Mouse (Mus musculus): Measurements from ENCODE around the gene Tbc1d15. TPM values are rescaled to one million over a fixed set of nuclear protein-coding genes. Genes with fewer than 3 reads are reported as not detected.
A peak's percentile ranks its signal among the peaks of the same experiment; 100 is the strongest.

Tbc1d15 gene
- total RNA-seq (2021): 10 to 100 TPM; 48.5 to 53.8 TPM

DNA sequence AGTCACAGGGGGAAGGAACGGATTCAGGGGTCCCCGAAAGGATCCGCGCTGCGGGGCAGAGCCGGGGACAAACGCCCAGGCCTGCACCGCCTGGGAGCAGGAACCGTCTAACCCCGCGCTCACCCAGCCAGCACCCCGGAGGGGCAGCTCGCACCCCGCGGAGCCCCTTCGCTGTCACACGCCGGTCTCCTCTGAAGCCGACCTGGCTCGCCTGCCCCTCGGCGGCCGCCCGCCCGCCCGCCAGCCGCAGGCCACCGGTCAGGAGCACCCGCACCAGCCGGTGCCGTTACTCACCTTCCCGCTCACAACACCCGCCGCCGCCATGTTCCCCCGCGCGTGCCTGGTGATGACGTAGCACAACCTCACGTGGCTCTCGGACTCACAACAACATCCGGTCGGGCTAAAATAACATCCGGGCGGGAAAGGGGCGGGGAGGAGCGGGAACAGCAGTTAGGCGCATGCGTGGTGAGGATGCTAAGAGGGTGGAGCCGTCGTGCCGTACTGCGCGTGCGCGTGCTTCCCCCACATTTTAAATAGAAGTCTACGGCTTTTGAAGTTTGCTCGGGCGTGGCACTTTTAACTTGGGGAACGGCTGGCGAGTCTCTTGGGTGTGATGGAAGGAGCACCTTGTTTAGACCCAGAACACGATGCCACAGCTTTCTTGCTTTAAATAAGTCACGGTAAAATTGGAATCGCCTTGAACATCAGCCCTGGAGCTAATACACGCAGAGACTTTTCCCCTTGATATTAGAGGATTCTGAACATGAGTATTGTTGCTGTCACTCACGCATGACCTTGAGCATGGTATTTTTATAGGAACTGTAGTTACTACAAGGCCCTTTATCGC is at the start of gene Tbc1d15:
TSS of gene Tbc1d15 (minus strand) at position 380 of the 847 bp plus-strand sequence.
- DNase-seq (ENCODE audit: low spot score in 2 of 2): peak; percentile 96 to 97
- intact Hi-C loops (cut with DNase I): loop anchor here (5.0 kb wide), 1 partner anchor 56 kb away; no protein-coding TSS in a partner anchor

DNA sequence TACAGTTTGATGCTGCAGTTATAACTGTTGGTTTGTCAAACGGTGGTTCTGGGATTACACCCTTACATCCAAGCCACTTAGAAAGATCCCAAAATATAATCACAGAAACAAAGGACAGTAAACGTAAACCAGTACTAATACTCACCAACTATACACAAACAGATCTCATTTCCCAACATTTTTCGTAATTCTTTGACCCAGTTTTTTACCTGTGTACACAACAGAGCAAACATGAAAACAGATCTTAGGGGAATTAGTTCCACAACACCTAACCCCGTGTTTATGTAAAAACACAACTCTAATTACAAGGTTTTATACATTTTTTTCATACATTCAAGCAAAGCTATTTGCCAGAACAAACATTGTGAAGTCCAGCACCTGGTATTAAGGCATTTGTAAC is 47.4 kb upstream of the Tbc1d15 start:
- no peak for DNase-seq (ENCODE audit: low spot score in 2 of 2)
- intact Hi-C loops (cut with DNase I): no loop called here

DNA sequence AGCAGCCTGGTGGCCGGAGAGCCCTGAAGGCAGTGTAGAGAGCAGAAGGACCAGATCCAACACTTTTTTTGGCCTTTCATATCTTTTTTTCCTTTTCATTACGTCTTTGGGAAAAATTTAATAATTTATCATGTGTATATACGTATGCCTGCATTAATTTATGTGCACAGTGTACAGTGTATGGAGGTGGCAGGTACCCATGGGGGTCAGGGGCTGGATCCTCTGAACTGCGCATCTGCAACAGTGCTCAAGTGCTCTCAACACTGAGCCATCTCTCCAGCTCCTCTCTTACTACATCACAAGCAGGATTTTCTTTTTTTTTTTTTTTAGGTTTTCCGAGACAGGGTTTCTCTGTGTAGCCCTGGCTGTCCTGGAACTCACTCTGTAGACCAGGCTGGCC is 46.3 kb upstream of the Tbc1d15 start:
- intact Hi-C loops (cut with DNase I): no loop called here
- DNase-seq (ENCODE audit: low spot score in 2 of 2): no peak

DNA sequence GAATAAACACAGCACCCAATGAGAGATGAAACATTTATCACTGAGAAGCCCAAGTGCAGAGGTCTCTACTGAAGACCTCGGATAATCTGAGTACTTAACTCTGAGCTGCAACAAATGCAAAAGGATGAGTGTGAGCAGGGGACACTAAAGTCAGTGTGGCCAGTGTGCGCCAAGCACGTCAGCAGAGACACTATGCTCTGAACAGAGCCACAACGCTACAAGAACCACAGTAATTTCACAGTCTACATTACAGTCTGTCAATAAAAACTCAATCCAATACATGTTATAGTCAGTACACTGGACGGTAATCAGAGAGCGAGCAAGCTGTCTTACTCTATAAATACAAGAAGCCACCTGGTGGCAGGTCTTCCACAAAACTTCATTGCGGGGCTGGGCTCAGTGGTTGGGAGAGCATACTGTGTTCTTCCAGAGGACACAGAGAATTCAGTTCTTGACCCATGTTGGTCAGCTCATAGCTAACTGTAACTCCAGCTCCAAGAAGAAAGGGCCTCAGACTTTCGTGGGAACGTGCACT is 45.2 kb upstream of the Tbc1d15 start:
- intact Hi-C loops (cut with DNase I): no loop called here
- no peak for DNase-seq (ENCODE audit: low spot score in 2 of 2)

DNA sequence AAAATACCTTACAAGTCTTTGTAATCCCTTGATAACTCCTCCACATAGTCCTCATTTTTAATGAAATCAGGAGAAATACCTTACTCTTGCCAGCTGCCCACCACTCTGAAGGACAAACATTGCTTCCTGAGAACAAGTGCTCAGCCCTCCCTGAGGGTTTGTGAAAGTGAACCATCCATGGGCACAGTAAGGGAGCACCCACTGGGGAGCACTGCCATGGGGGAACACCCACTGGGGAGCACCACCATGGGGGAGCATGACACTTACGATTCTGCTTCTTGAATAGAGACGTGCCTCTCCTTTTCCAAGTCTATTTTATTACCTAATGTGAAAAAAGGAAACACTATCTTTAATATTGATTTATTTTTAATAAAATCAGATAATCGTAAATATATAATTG is 43.9 kb upstream of the Tbc1d15 start:
- intact Hi-C loops (cut with DNase I): no loop called here

DNA sequence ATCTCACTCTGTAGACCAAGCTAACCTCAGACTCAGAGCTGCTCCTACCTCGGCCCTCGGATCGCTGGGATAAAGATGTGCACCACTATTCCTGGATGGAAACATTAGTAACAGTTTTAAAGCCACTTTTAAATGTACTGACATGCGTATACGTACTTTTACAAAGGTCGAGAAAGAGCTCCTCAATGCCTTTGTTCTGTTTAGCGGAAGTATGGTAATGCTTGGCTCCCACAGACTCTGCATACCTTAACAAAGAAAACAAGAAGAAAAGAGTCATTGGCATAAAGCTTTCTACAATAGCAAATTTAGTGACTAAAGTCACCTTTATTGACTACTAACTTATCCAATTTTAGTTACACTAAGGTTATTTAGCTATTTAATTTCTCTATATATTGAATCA is 43.4 kb upstream of the Tbc1d15 start:
- no peak for DNase-seq (ENCODE audit: low spot score in 2 of 2)
- intact Hi-C loops (cut with DNase I): no loop called here

More for the DNA sequence above, 43.9 kb upstream of the Tbc1d15 start:
- no peak for DNase-seq (ENCODE audit: low spot score in 2 of 2)

DNA sequence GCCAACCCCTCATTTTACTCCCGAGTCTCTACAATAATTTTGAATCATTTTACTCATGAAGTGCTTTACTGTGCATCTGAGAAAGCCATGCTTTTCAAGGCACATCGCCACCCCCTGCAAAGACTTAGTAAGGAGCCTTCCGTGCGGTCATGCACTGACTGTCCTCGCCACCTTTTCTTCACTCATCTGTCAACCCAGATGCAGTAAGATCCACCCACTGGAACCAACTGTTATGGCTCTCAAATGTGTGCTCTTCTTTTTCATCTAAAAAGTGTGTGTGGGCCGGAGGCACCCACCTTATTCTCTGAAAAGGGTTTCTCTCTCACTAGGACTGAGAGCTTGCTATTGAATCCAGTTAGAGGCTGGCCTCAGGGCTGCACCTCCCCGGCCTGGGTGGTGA is 42.7 kb upstream of the Tbc1d15 start:
- DNase-seq (ENCODE audit: low spot score in 2 of 2): no peak
- intact Hi-C loops (cut with DNase I): no loop called here

DNA sequence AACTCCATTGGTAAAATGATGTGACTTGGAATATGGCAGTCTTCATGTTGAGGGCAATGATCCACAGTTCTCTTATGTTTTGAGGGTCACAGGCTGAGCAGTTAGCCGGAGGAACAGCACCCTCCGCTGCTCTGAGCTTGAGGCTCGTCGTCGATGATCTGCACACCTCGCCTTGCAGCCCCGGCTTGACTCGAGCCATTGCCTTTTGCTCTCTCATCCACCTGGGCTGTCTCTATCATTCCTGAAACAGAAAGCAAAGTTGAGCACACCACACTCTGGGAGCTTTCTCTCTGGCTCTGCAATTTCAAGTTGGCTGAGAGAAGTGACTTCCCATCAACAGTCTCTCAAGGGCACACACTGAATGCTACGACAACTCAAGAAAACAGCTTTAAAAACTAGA is 39.4 kb upstream of the Tbc1d15 start:
- intact Hi-C loops (cut with DNase I): no loop called here
- DNase-seq (ENCODE audit: low spot score in 2 of 2): no peak

DNA sequence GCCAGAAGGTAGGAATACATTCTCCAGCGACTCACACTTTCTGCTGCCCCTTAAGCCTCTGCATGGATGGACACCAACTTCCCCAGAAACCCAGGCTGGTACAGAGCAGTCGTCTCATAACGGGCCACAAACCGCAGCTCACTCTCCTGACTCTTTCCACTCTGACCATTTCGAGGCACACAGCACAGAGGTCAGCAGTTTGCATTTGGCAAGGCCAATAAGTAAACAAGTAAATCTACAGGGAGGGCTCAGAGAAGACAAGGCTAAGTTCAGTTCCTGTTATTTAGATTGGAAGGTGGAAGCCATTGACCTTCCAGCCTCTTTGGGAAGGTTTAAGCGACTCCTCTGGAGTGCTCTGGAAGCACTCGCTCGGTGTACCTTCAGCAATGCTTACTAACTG is 37.6 kb upstream of the Tbc1d15 start:
- intact Hi-C loops (cut with DNase I): no loop called here
- no peak for DNase-seq (ENCODE audit: low spot score in 2 of 2)

DNA sequence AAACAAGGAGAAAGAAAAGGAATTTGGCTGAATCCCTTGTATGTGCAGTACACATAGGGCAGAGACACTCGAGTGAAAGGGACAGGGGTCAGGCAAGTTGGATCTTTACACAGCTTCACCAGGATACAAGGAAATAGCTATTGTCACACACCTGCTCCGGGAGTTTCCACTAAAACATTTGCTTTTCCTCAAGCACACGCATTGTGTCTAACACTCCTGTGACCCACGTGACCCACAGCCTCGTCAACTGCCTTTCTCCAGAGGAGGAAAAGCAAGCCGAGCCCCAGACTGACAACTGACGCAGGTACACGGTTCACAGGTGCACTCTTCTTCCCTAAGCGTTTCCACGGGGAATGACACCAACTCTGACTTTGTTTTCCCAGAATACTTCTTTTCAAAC is 32.9 kb upstream of the Tbc1d15 start:
- DNase-seq (ENCODE audit: low spot score in 2 of 2): no peak
- intact Hi-C loops (cut with DNase I): no loop called here

DNA sequence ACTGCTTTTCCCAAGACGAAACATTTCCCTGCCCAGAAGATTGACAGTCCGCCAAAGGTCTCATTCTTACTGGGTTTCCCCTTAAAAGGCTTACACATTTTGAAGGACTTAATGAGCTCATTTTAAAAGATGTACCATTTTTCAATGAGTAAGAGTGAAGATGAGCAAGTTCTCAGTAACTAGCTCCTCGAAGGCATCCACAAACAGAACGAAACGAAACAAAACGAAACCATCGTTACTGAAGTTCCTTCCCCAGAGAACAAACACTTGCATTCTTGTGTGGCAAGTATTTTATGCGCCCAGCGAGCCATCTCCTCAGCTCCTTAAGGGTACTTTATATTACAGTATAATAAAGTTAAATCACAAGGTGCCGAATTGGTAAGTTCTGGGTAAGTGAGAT is 30.1 kb upstream of the Tbc1d15 start:
- no peak for DNase-seq (ENCODE audit: low spot score in 2 of 2)
- intact Hi-C loops (cut with DNase I): no loop called here

DNA sequence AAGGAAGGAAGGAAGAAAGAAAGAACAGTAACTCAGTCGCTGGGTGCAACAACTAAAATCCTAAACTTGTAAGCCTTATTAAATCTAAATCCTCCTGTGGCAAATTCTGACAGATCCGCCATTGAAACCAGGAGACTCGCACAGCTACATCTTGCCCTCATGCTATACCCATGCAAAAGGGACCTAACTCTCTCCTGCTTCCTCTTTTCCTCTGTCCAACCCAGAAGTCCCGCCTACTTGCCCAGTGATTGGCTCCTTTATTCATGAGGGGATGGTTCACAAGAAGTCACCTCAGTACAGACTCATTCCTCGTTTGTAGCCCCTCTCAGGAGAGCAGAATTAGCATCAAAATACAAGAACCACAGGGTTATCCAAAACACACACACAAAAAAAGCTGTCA is 20.4 kb upstream of the Tbc1d15 start:
- intact Hi-C loops (cut with DNase I): no loop called here
- DNase-seq (ENCODE audit: low spot score in 2 of 2): no peak

DNA sequence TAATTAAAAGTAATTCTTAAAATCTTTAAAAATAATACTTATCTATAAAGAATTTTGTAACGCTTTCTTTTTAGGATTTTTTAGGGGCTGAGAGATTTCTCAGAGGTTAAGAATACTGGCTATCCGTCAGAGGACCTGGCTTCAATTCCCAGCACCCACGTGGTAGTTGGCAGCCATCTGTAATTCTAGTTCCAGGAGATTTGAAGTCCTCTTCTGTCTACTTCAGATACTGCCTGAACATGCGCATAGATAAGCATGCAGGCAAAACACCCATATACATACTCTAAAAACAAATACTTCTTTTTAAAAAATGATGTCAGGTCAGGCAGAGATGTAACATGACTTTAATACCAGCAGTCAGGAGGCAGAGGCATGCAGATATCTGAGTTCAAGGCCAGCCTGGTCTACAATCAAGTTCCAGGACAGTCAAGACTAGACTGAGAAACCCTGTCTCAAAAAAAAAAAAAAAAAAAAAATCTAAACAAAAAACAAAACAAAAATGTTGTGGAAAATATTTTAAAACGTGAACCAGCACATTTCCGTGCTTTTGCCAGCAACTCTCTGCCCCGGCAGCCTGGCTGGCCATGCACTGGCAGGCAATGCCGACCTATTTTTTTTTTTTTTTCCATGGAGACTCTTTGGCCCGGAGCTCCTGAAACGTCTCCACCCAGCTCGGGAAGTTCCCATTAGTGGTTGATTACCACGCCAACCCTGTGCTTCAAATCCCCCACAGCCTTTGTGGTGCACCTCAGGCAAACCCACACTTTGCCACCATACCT is 19.5 kb upstream of the Tbc1d15 start:
- DNase-seq (ENCODE audit: low spot score in 2 of 2): no peak
- intact Hi-C loops (cut with DNase I): no loop called here

DNA sequence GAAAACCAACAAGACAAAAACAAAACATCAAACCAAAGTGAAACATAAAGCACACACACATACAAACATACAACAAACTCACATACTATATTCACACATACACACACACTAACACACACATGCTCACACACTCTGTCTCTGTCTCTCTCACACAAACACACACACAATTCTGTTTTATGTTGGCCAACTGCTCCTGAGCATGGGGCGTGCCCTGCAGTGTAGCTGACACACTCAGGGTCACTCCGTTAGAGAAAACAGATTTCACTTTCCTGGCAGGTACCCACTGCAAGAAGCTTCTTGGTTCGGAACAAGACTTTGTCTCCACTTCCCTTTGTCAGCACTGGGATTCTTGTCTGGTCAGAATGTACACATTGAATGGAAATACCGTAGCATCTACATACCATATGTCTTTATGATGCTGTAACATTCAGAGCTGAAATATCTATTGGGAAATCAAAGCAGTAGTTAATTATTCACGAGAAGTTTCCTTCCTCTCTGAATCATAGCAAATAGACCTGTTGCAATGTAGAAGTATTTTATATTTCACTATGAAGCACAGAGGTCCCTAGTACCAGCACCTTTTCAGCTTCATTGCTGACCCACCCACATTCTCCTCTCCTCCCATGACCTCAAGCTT is 11.8 kb upstream of the Tbc1d15 start:
- DNase-seq (ENCODE audit: low spot score in 2 of 2): no peak
- intact Hi-C loops (cut with DNase I): no loop called here

DNA sequence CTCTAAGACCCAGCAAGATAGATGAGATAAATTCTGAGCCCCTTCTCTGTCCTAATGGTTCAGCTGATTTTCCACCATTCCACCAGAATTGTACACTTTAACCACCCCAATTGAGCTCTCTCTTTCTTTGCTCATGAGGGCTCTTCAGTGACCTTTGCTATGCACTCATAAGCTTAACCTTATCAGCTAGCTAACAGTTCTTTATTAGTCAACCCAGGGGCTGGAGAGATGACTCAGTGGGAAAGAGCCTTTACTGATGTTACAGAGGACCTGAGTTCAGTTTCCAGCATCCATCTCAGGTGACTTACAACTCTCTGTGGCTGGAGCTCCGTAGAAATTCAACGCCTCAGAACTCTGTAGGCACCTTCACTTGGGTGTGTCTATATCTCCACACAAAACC is 11.0 kb upstream of the Tbc1d15 start:
- intact Hi-C loops (cut with DNase I): no loop called here
- no peak for DNase-seq (ENCODE audit: low spot score in 2 of 2)

DNA sequence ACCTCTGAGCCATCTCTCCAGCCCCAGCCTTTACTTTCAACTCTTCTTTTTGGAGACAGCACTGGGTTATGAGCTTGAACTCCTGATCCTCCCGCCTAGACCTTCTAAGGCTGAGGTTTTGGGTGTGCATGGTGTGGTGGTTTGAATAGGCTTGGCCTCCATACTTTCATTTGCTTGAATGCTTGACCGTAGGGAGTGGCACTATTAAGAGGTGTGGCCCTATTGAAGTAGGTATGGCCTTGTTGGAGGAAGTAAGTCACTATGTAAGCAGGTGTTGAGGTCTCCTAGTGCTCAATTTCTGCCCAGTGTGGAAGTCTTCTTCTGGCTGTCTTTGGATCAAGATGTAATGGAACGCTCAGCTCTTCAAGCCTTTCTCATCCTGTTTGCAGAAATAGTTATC is 10.2 kb upstream of the Tbc1d15 start:
- intact Hi-C loops (cut with DNase I): no loop called here
- no peak for DNase-seq (ENCODE audit: low spot score in 2 of 2)

DNA sequence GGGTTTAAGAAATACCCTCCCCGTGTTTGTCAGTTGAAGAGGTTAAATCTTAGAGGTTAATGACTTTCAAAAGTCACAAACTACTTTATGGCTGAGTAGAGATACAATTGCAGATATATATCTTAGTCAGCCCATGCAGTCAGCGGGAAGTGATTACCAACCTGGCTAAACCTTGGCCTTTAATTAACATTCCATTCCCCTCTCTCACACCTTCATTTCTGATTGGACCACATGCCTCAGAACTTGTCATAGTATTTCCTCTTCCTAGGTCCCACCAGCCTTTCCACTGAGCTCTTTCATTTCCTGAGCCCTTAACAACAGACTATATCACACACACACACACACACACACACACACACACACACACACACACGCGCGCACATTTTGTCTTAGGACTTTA is 4.9 kb upstream of the Tbc1d15 start:
- DNase-seq (ENCODE audit: low spot score in 2 of 2): no peak
- intact Hi-C loops (cut with DNase I): no loop called here

DNA sequence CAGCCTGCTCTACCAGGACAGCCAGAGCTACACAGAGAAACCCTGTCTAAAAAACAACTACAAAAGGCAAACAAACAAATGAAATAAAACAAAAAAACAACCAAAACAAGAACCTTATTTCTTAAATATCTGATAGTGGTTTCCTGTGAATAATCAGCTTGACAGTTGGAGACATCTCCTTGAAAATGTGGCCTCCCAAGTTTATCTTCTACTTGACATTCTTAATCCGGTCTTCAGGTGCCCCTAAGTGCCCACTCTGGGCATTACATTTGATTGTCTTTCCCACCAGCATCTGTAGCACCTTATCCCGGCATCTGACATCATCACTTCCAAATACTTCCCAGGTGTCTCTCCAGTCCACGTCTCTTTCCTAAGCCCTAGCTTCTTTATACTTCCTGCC is 2.3 kb upstream of the Tbc1d15 start:
- DNase-seq (ENCODE audit: low spot score in 2 of 2): no peak
- intact Hi-C loops (cut with DNase I): loop anchor here (5.0 kb wide), 1 partner anchor 54 kb away; no protein-coding TSS in a partner anchor

DNA sequence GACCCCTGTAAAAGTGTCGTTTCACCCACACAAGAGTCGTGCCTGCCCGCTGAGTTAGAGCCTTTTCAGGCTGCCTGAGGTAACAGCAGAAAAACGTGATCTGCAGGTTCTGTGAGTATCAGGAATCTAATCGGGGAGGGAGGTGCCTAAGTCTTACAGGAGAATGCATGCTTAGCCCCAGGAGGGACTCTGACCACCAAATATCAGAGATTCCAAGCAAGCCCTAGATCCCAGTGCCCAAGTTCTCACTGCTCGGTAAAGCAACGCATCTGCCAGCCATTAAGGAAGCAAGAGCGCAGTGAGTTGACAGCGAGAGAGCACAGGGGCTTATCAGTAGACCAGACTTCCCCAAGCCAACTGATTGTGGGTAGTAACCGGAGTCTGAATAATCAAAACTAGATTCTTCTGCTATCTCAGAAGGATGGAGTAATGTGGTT is 1.1 kb upstream of the Tbc1d15 start:
- DNase-seq (ENCODE audit: low spot score in 2 of 2): no peak
- intact Hi-C loops (cut with DNase I): loop anchor here (5.0 kb wide), 1 partner anchor 55 kb away; no protein-coding TSS in a partner anchor
